Mouse (Mus musculus): ENCODE results near the gene Abcf2. TPM values are rescaled to one million over a fixed set of nuclear protein-coding genes. Genes with fewer than 3 reads are reported as not detected.

The Abcf2 gene
- polyA plus RNA-seq, 1 experiment from 2014 or later, result 121 TPM

- no peaks in the 10 kb centered on the region for H3K9me3 ChIP-seq (ENCODE audit: control insufficient read depth, low read length)
- ATAC-seq (ENCODE audit: low FRiP score), result no peak
- H3K4me3 ChIP-seq (ENCODE audit: low read depth, low read length), result no peak overlapping the region
- WGBS, result 72% methylated on average over 6 of the region's 6 CpGs
- H3K9ac ChIP-seq (ENCODE audit: low read depth, low read length), result no peak overlapping the region
- no peaks in the 10 kb centered on the region for H3K4me1 ChIP-seq (replicated peaks; ENCODE audit: control insufficient read depth, insufficient read depth, low read length)
- no peak for DNase-seq (ENCODE audit: low spot score)
- no peaks in the 10 kb centered on the region for H3K36me3 ChIP-seq (ENCODE audit: control insufficient read depth, insufficient read depth, low read length)
- H3K27me3 ChIP-seq (ENCODE audit: control insufficient read depth, insufficient read depth, low read length), result no peaks in the 10 kb centered on the region
- no peak overlapping the region for H3K27ac ChIP-seq (ENCODE audit: low read depth, low read length)
- H3K4me2 ChIP-seq (replicated peaks; ENCODE audit: low read depth, low read length), result no peak overlapping the region
Measured at GRCm38 (mm10) chr5:24615097-24615496, 37.8 kb upstream of the Abcf2 start.

- no peaks in the 10 kb centered on the region for H3K9me3 ChIP-seq (ENCODE audit: control insufficient read depth, low read length)
- 75% methylated on average over 5 of the region's 5 CpGs for WGBS
- H3K4me1 ChIP-seq (replicated peaks; ENCODE audit: control insufficient read depth, insufficient read depth, low read length), result no peaks in the 10 kb centered on the region
- no peak for DNase-seq (ENCODE audit: low spot score)
- H3K27ac ChIP-seq (ENCODE audit: low read depth, low read length), result no peak overlapping the region
- H3K4me3 ChIP-seq (ENCODE audit: low read depth, low read length), result no peak overlapping the region
- no peak overlapping the region for H3K4me2 ChIP-seq (replicated peaks; ENCODE audit: low read depth, low read length)
- H3K9ac ChIP-seq (ENCODE audit: low read depth, low read length), result no peak overlapping the region
- no peaks in the 10 kb centered on the region for H3K27me3 ChIP-seq (ENCODE audit: control insufficient read depth, insufficient read depth, low read length)
- no peaks in the 10 kb centered on the region for H3K36me3 ChIP-seq (ENCODE audit: control insufficient read depth, insufficient read depth, low read length)
- ATAC-seq (ENCODE audit: low FRiP score), result no peak
Measured at GRCm38 (mm10) chr5:24612302-24612649, 35.0 kb upstream of the Abcf2 start.

- no peak overlapping the region for H3K4me3 ChIP-seq (ENCODE audit: low read depth, low read length)
- H3K27ac ChIP-seq (ENCODE audit: low read depth, low read length), result no peak overlapping the region
- 0 out of 2 replicates have a peak, but pooled peaks have one; percentile 49 for ATAC-seq (ENCODE audit: low FRiP score)
- H3K4me2 ChIP-seq (replicated peaks; ENCODE audit: low read depth, low read length), result no peak overlapping the region
- no peak for DNase-seq (ENCODE audit: low spot score)
- H3K9me3 ChIP-seq (ENCODE audit: control insufficient read depth, low read length), result no peaks in the 10 kb centered on the region
- H3K4me1 ChIP-seq (replicated peaks; ENCODE audit: control insufficient read depth, insufficient read depth, low read length), result peaks cover 3% of the 10 kb centered on the region; the same call in 1 of the 2 replicates
- H3K9ac ChIP-seq (ENCODE audit: low read depth, low read length), result no peak overlapping the region
- WGBS, result 74% methylated on average over 7 of the region's 7 CpGs
- no peaks in the 10 kb centered on the region for H3K27me3 ChIP-seq (ENCODE audit: control insufficient read depth, insufficient read depth, low read length)
- H3K36me3 ChIP-seq (ENCODE audit: control insufficient read depth, insufficient read depth, low read length), result no peaks in the 10 kb centered on the region
Measured at GRCm38 (mm10) chr5:24611366-24612301, 34.4 kb upstream of the Abcf2 start.

DNA sequence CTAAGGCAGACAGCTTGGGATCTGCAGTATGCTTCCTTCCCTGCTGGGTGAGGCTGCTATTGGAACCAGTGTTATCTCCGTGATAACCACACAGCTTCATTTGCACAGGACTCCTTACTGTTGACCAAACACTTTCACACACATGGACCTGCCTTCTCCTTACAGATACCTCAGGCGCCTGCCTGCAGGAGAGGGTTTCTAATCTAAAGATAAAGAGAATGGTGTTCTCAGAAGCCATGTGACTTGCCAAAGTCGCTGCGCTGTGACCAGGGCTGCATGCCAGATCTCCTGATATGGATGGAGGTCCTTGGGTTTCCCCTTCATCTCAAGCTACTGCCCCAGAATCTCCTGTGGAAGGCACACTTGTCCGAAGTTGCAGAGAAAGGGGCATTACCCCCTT, 32.1 kb upstream of the Abcf2 start:
- H3K4me1 ChIP-seq (replicated peaks; ENCODE audit: control insufficient read depth, insufficient read depth, low read length), result peaks cover 10% of the 10 kb centered on the region
- DNase-seq (ENCODE audit: low spot score) (no peak), ATAC-seq (ENCODE audit: low FRiP score) (no peak)
- H3K27ac ChIP-seq (ENCODE audit: low read depth, low read length), result no peak overlapping the region
- no peaks in the 10 kb centered on the region for H3K9me3 ChIP-seq (ENCODE audit: control insufficient read depth, low read length)
- H3K4me3 ChIP-seq (ENCODE audit: low read depth, low read length), result no peak overlapping the region
- H3K4me2 ChIP-seq (replicated peaks; ENCODE audit: low read depth, low read length), result no peak overlapping the region
- no peak overlapping the region for H3K9ac ChIP-seq (ENCODE audit: low read depth, low read length)
- H3K36me3 ChIP-seq (ENCODE audit: control insufficient read depth, insufficient read depth, low read length), result no peaks in the 10 kb centered on the region
- WGBS, result 36% methylated on average over 5 of the region's 5 CpGs
- no peaks in the 10 kb centered on the region for H3K27me3 ChIP-seq (ENCODE audit: control insufficient read depth, insufficient read depth, low read length)

- Histone ChIP-seq H3K27ac (ENCODE audit: low read depth, low read length) (peak overlapping the region; percentile 97), H3K9me3 (ENCODE audit: control insufficient read depth, low read length) (no peaks in the 10 kb centered on the region), H3K27me3 (ENCODE audit: control insufficient read depth, insufficient read depth, low read length) (no peaks in the 10 kb centered on the region), H3K4me2 (replicated peaks; ENCODE audit: low read depth, low read length) (peak overlapping the region; percentile 56), H3K4me3 (ENCODE audit: low read depth, low read length) (peak overlapping the region; percentile 46; the same call in 1 of the 2 replicates), H3K36me3 (ENCODE audit: control insufficient read depth, insufficient read depth, low read length) (no peaks in the 10 kb centered on the region), H3K4me1 (replicated peaks; ENCODE audit: control insufficient read depth, insufficient read depth, low read length) (peaks cover 28% of the 10 kb centered on the region), H3K9ac (ENCODE audit: low read depth, low read length) (peak overlapping the region; percentile 81)
- no peak for DNase-seq (ENCODE audit: low spot score)
- 15% methylated on average over 14 of the region's 14 CpGs for WGBS
- ATAC-seq (ENCODE audit: low FRiP score), result no peak
Measured at GRCm38 (mm10) chr5:24605980-24606665, 28.9 kb upstream of the Abcf2 start.

GRCm38 (mm10) chr5:24605321-24605979, 28.2 kb upstream of the Abcf2 start:
- Histone ChIP-seq H3K9ac (ENCODE audit: low read depth, low read length) (peak overlapping the region; percentile 81), H3K9me3 (ENCODE audit: control insufficient read depth, low read length) (no peaks in the 10 kb centered on the region), H3K4me3 (ENCODE audit: low read depth, low read length) (peak overlapping the region; percentile 46), H3K27ac (ENCODE audit: low read depth, low read length) (peak overlapping the region; percentile 97), H3K4me2 (replicated peaks; ENCODE audit: low read depth, low read length) (peak overlapping the region; percentile 56), H3K4me1 (replicated peaks; ENCODE audit: control insufficient read depth, insufficient read depth, low read length) (peaks cover 33% of the 10 kb centered on the region), H3K36me3 (ENCODE audit: control insufficient read depth, insufficient read depth, low read length) (no peaks in the 10 kb centered on the region), H3K27me3 (ENCODE audit: control insufficient read depth, insufficient read depth, low read length) (0 out of 2 replicates have a peak, but pooled peaks cover 2% of the 10 kb centered on the region)
- 9% methylated on average over 6 of the region's 6 CpGs for WGBS
- ATAC-seq (ENCODE audit: low FRiP score) (no peak), DNase-seq (ENCODE audit: low spot score) (peak; percentile 61)

GRCm38 (mm10) chr5:24604656-24605100, 27.4 kb upstream of the Abcf2 start:
- 0% methylated on average over 45 of the region's 46 CpGs for WGBS
- ATAC-seq (ENCODE audit: low FRiP score) (peak; percentile 80), DNase-seq (ENCODE audit: low spot score) (peak; percentile 91)
- Histone ChIP-seq H3K4me2 (replicated peaks; ENCODE audit: low read depth, low read length) (peak overlapping the region; percentile 56), H3K4me1 (replicated peaks; ENCODE audit: control insufficient read depth, insufficient read depth, low read length) (peaks cover 33% of the 10 kb centered on the region), H3K9ac (ENCODE audit: low read depth, low read length) (peak overlapping the region; percentile 81), H3K9me3 (ENCODE audit: control insufficient read depth, low read length) (no peaks in the 10 kb centered on the region), H3K27me3 (ENCODE audit: control insufficient read depth, insufficient read depth, low read length) (peaks cover 5% of the 10 kb centered on the region; the same call in 1 of the 2 replicates), H3K27ac (ENCODE audit: low read depth, low read length) (peak overlapping the region; percentile 97), H3K36me3 (ENCODE audit: control insufficient read depth, insufficient read depth, low read length) (no peaks in the 10 kb centered on the region), H3K4me3 (ENCODE audit: low read depth, low read length) (peak overlapping the region; percentile 46)

GRCm38 (mm10) chr5:24604080-24604655, 26.9 kb upstream of the Abcf2 start:
- Histone ChIP-seq H3K9ac (ENCODE audit: low read depth, low read length) (peak overlapping the region; percentile 81), H3K36me3 (ENCODE audit: control insufficient read depth, insufficient read depth, low read length) (no peaks in the 10 kb centered on the region), H3K4me1 (replicated peaks; ENCODE audit: control insufficient read depth, insufficient read depth, low read length) (peaks cover 33% of the 10 kb centered on the region), H3K9me3 (ENCODE audit: control insufficient read depth, low read length) (no peaks in the 10 kb centered on the region), H3K4me2 (replicated peaks; ENCODE audit: low read depth, low read length) (peak overlapping the region; percentile 56), H3K27me3 (ENCODE audit: control insufficient read depth, insufficient read depth, low read length) (peaks cover 7% of the 10 kb centered on the region; the same call in 1 of the 2 replicates), H3K27ac (ENCODE audit: low read depth, low read length) (peak overlapping the region; percentile 97), H3K4me3 (ENCODE audit: low read depth, low read length) (peak overlapping the region; percentile 46)
- ATAC-seq (ENCODE audit: low FRiP score), result peak; percentile 18; the same call in 1 of the 2 replicates
- no peak for DNase-seq (ENCODE audit: low spot score)
- WGBS, result 16% methylated on average over 12 of the region's 12 CpGs

All from hindbrain, embryonic 11.5 days (tissue).